Mouse (Mus musculus): ENCODE results near the gene Iqsec1.

Iqsec1 gene

GRCm38 (mm10) chr6:90756561-90756960 is 231.9 kb downstream of the Iqsec1 start:
- no peak for DNase-seq (ENCODE audit: low read depth in 1 of 2, low spot score in 2 of 2)

- DNase-seq (ENCODE audit: low read depth in 1 of 2, low spot score in 2 of 2): no peak
Measured at GRCm38 (mm10) chr6:90755613-90755941, 232.9 kb downstream of the Iqsec1 start.

DNA sequence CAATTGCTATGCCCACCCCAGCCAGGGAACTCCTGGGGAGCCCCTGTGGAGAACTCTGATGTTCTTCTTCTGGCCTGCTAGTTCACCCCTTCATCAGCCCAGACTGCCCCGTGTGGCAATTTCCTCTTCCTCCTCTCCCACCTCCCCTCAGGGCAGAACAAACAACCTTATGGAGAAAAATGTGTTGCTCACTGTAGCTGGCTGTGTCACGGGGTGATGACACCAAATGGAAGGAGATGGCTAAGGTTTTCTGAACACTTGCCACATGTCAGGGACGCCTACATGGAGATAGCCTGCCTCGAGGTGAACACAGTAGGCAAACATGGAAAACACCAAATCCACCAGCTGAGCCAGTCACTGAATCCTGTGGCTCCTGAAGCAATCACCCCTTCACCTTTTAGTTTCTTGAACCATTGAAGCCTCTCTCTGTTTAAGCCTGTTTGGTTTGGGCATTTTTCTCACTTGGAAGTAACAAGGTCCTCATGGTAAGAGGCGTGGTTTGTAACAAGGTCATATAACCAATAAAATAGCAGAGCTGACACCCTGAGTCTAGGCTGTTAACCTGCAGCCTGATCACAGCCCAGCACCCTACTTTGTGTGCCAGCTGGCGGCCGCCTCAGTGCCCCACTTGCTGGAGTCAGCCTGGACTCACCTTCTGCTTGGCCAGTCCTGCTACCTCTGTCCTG is 233.4 kb downstream of the Iqsec1 start:
- DNase-seq (ENCODE audit: low read depth in 1 of 2, low spot score in 2 of 2): no peak

DNA sequence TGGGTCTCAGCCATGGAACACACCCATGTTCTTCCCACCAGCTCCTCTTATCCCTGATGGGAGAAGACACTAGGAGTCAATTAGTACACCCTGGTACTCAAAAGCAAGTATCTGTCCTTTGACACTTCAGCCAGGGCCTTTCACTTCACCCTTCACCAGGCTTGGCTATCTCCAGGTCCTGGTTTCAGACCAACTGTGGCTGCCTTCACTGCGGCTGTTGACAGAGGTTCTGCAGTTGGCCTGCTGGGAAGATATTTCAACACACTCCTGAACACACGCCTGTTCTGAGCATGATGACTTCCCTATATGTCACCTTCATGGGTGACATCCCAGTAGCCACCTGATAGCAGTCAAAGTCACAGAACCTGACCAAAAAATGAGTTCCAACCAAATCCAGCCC is 234.4 kb downstream of the Iqsec1 start:
- no peak for DNase-seq (ENCODE audit: low read depth in 1 of 2, low spot score in 2 of 2)

- no peak for DNase-seq (ENCODE audit: low read depth in 1 of 2, low spot score in 2 of 2)
Measured at GRCm38 (mm10) chr6:90753656-90754055, 234.8 kb downstream of the Iqsec1 start.

GRCm38 (mm10) chr6:90751624-90752023 is 236.9 kb downstream of the Iqsec1 start:
- DNase-seq (ENCODE audit: low read depth in 1 of 2, low spot score in 2 of 2): no peak

DNA sequence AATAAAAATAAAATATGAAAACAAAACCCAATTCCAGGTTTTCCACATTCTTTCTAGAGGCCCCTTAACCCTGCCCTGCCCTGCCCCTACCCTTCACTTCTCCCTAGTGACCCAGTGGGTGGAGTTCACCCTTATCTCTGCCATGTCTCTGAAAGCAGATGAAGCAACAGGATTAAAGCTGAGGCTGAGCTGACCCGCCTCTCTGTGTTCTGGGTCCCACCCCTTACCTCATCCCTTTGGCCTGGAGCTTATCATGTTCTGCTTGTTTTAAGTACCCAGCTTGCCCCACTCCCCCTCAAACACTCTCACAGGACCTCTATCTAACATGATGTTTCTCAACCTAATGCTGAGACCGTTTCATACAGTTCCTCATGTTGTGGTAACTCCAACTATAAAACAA is 238.4 kb downstream of the Iqsec1 start:
- DNase-seq (ENCODE audit: low read depth in 1 of 2, low spot score in 2 of 2): no peak

DNA sequence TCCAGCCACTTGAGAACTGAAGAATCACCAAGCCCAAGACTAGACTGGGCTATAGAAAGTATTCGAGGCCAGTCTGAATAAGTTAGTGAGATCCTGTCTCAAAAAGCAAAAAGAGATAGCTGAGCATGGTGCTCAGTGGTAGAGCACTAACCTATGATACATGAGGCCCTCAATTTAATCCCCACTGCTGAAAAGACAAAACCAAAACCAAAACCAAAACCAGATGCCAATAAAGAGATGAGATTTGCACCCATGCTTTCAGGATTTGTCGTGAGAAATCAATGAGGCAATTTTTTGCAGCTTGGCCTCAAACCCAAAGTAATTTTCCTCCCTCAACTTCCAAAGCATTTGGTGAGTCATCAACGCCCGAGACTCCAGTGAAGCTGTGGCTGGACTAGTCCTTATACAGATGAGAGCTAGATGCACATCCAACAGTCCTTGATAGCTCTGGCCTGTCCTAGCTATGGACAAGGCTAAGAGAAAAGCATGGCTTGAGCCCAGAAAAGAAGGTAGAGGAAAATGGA is 239.0 kb downstream of the Iqsec1 start:
- no peak for DNase-seq (ENCODE audit: low read depth in 1 of 2, low spot score in 2 of 2)

DNA sequence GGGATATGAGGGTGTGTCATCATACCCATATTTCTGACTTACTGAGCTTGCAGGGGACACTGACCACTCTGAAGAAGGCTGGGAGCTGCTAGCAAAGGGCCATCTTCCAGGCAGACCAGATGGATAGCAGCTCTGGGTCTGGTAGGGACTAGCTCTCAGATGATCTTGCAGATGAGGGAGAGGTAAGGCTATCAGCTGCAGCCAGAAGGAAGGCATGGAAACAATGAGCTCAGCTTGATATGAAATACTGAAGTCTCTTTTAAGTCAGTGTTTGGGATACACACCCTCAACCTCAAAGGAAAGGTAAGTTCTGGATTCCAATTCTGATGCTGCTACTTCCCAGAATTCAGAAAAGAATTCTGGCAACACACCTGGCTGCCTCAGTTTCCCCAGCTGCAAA is 239.5 kb downstream of the Iqsec1 start:
- DNase-seq (ENCODE audit: low read depth in 1 of 2, low spot score in 2 of 2): no peak

DNA sequence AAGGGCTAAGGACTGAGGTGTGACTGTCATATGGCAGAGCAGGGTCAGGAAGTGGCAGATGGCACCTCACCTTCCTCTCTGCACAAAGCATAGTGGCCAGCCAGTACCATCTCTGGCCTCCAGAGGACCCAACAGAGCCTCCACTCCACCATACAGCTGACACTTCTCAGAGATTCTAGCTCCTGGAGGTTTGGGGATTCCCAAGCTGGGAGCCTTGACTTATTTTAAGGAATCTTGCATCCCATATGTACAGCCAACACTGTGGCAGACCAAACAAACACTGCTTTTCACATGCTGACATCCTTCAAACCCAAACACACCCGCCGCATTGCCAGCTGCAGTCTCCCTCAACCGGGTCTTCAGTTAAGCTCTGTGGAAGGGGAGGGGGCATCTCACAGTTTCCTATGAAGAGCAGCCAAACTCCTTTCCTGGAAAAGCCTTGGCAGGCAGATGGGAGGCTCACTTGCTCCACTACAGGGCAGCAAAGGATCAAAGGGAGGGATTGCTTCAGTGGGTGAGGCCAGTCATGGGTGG is 242.1 kb downstream of the Iqsec1 start:
- no peak for DNase-seq (ENCODE audit: low read depth in 1 of 2, low spot score in 2 of 2)

DNA sequence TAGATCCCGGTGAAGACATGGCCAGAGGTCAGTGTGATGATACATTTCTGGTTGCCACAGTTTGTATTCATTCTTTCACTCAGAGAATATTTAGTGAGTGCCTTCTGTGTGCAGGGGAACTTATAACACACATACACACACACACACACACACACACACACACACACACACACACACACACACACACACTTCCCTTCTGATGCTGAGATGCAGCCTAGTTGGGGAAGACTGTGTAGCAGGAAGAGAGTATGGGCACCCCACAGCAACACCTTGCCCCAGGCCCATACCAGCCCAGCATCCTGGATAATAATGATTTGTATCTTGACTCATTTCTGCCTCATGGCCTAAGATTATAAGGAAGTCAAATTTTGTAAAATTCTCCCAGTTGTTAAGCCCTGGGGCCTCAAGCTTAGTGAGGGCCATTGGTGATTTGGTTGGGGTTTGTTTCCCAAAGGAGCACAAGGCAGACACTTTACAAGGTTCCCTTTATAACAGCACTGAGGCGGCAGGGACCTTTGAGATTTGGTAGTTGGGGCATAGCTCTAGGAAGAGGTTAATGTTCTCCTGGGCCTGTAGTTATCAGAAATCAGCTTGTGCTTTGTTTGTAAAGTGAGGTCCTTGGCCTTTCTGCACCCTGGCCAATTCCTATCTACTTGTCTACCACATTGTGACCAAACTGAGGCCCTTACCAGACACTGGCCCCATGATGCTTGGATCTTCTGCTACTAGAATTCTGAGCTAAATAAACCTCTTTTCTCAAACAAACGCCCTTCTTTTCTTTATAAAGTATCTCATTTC is 242.9 kb downstream of the Iqsec1 start:
- no peak for DNase-seq (ENCODE audit: low read depth in 1 of 2, low spot score in 2 of 2)

GRCm38 (mm10) chr6:90742453-90742852 is 246.0 kb downstream of the Iqsec1 start:
- DNase-seq (ENCODE audit: low read depth in 1 of 2, low spot score in 2 of 2): no peak

GRCm38 (mm10) chr6:90741717-90742116 is 246.8 kb downstream of the Iqsec1 start:
- no peak for DNase-seq (ENCODE audit: low read depth in 1 of 2, low spot score in 2 of 2)

GRCm38 (mm10) chr6:90741056-90741420 is 247.4 kb downstream of the Iqsec1 start:
- no peak for DNase-seq (ENCODE audit: low read depth in 1 of 2, low spot score in 2 of 2)

DNA sequence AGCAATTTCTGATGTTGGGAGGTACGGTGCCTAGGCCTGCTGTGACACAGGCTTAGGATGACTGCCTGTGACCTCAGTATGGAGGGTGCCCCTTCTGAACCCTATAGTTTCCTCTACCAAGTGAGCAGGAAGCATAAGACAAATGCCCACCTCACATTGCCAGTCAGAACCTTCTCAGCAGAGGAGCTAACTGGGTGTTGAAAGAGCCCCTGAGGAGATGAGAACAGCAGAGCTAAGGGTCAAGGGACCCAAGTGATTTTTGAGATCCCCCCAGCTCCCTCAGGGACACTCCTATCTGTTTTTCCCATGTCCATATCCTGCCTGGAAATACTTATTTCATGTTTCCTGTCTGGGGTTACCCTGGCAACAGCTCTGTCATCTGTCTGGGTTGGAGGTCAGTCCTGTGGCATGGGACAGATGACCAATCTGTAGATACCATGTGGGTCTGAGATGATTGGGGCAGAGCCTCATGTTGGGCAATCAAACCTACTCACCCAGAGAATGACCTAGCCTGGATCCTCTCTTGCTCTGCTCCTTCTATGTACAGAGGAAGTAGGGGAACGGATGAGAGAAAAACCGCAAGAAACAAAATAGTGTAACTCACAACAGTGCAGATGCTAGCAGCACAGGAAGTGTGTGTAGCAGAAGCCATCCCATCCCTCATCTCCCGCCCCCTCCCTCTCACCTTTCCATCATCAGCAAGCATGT is 248.0 kb downstream of the Iqsec1 start:
- peak in 1 of 2 experiments; percentile 34 for DNase-seq (ENCODE audit: low read depth in 1 of 2, low spot score in 2 of 2)

- peak; percentile 75 to 80 for DNase-seq (ENCODE audit: low read depth in 1 of 2, low spot score in 2 of 2)
Measured at GRCm38 (mm10) chr6:90737376-90737775, 251.1 kb downstream of the Iqsec1 start.

GRCm38 (mm10) chr6:90736691-90737245 is 251.7 kb downstream of the Iqsec1 start:
- DNase-seq (ENCODE audit: low read depth in 1 of 2, low spot score in 2 of 2): no peak

GRCm38 (mm10) chr6:90736074-90736672 is 252.3 kb downstream of the Iqsec1 start:
- DNase-seq (ENCODE audit: low read depth in 1 of 2, low spot score in 2 of 2): no peak

DNA sequence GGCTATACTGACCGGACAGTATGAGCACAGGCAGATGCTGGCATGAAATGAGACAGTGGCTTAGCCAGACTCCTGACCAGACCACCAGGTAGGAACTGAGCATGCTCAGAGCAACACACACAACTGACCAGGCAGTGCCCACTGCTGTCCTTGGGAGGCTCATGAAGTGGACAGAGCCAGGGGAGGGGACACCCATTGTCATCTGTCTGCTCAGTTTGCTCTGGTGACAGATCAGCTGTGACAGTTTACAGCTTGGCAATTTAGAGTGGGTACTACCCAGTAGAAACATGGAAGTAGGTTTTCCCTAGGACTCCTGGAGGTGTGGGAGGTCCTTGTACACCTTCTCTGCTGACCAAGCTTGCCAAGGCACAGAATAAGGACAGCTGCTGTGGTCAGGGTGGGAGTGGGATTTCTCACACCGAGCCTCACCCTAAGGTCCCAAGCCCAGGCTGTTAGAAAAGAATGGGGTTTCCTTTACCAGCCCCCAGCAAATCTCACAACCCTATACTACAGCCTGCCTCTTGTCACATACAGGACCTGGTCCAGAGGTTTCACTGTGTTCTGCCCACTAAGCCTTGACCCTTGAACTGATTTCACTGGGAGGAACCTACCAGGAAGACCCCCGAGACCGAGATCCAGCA is 253.0 kb downstream of the Iqsec1 start:
- DNase-seq (ENCODE audit: low read depth in 1 of 2, low spot score in 2 of 2): no peak

DNA sequence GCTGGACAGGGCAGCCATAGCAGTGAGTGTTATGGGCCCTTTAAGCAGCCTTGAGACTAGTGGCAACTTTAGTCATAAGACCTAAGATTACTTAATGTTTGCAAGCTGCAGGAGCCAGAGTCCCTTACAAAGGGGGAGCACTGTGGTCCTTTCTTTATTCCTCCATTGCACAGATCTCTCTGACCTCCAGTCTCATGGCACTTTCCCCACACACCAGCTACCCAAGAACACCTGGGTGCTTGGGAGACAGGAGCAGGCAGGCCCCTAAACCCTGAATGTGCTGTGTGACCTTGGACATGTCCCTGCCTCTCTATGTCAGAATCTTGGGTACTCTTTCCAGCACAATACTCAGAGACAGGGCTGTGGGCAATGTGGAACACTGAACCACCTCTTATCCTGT is 253.7 kb downstream of the Iqsec1 start:
- DNase-seq (ENCODE audit: low read depth in 1 of 2, low spot score in 2 of 2): no peak

- DNase-seq (ENCODE audit: low read depth in 1 of 2, low spot score in 2 of 2): no peak
Measured at GRCm38 (mm10) chr6:90731327-90731726, 257.2 kb downstream of the Iqsec1 start.

Data from monocyte, adult 2 months (primary cell).